Mouse (Mus musculus) erythroblast, embryonic 14.5 days (primary cell): ENCODE results near the gene Prss16.
"Not testable (repeated sequence)": the region's sequence is repeated elsewhere in the genome, so short reads cannot be mapped to it uniquely, and the experiment has no call there.

Experiments used
- GATA1 ChIP-seq: IDR thresholded peaks from 2 replicates; pipeline ENCODE4 v1.6.1; 2012; ENCODE audit warnings: low read length, inconsistent platforms, mixed read lengths
- TAL1 ChIP-seq: IDR thresholded peaks from 3 replicates; pipeline ENCODE4 v1.6.1; 2012; ENCODE audit warnings: low read length, inconsistent platforms, mixed read lengths

DNA sequence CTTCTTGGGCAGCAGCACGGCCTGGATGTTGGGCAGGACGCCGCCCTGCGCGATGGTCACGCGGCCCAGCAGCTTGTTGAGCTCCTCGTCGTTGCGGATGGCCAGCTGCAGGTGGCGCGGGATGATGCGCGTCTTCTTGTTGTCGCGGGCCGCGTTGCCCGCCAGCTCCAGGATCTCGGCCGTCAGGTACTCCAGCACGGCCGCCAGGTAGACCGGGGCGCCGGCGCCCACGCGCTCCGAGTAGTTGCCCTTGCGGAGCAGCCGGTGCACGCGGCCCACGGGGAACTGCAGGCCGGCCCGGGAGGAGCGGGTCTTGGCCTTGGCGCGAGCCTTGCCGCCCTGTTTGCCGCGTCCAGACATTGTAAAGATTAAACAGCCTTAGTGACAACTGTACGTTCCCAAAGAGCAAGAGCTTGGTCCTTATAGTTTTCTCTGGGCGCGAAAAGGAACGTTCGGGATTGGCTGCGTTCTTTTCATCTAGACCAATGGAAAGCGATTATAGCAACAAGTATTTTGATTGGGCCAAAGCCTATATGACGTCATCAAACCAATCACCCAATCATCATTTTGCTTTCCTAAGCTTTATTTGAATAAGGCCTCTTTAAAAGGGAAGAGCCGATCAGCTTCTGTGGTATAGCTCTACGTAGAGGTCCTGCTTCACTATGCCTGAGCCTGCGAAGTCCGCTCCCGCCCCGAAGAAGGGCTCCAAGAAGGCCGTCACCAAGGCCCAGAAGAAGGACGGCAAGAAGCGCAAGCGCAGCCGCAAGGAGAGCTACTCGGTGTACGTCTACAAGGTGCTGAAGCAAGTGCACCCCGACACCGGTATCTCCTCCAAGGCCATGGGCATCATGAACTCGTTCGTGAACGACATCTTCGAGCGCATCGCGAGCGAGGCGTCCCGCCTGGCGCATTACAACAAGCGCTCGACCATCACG, 33.3 kb upstream of the Prss16 start, which contains the start of the genes Hist1h2ag and Hist1h2bj:
- TF ChIP-seq GATA1, TAL1: not testable (repeated sequence)
